Mouse (Mus musculus) embryo, embryonic 11 days (tissue): ENCODE measurements around the gene Ly6g6d.
"Not testable (repeated sequence)": the region's sequence is repeated elsewhere in the genome, so short reads cannot be mapped to it uniquely, and the experiment has no call there.

Experiments
- DNase-seq: peaks from one replicate; pipeline ENCODE4 v3.0.0-alpha.2; 2015

Gene Ly6g6d

GRCm38 (mm10) chr17:35045807-35046680 is 31.8 kb downstream of the Ly6g6d start:
- no peak for DNase-seq

GRCm38 (mm10) chr17:35044904-35045806 is 32.7 kb downstream of the Ly6g6d start:
- DNase-seq, result no peak

DNA sequence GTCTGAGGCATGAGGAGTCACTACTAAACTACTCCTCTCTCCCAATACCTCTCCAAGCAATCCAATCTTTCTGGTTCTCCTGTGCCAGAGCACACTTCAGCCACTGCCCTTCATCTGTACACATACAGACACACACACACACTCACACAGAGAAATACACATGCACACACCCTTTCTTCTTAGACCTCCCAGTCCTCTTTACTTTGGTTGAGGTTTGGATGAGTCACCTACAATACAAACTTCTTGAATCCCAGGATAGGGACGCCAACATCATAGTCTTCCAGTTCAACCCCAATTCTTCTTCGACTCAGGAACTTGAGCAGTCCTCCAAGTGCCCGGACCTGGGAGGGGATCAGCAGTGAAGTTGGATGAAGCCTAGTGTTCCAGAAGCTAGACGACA is 34.1 kb downstream of the Ly6g6d start:
- no peak for DNase-seq

DNA sequence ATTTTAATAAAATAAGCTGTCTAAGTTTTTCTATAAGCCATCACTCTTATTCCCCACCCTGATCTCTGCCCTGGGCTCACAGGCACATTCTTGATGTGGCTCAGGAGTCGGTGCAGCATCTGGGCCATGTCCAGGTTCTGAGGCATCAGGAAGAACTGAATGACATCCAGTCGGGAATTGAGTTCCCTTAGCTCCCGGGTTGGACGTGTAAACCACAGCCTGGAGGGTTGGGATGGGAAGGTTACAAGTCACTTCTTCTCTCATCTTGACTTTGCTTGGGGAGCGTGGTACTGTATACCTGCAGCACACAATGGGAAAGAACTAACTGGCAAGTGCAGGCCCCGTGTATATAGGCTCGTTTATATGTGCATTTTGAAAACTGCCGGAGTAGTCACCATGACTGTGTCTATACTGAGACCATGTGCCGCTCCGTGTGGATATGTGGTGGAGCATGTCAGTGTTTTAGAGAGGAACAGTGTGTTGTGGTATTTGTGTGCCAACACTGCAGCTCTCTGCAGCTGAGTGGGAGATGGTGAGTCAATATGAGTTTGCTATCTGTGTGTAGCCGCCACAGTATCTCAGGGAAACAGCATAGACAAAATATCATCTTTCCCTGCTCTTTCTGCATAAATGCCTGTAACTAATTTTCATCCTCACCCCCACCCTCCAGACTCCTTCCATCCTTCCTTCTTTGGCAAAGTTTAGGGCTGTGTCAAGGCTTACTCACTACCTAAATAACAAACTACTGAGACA is 38.6 kb downstream of the Ly6g6d start:
- no peak for DNase-seq

- no peak for DNase-seq
Observed at GRCm38 (mm10) chr17:35034896-35035295, 43.0 kb downstream of the Ly6g6d start.

DNA sequence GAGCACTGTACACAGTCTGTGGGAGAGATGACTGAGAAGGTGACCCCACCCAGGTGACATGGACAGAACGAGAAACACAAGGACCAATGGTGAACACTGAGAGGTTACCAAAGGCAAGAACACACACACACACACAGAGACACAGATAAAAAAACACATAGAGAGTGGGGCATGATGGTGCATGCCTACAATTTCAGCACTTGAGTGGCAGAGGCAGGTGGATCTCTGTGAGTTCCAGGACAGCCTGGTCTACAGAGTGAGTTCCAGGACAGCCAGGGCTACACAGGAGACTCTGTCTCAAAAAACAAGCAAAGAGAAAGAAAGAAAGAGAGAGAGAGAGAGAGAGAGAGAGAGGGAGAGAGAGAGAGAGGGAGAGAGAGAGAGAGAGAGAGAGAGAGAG is 44.2 kb downstream of the Ly6g6d start:
- DNase-seq, result not testable (repeated sequence)

DNA sequence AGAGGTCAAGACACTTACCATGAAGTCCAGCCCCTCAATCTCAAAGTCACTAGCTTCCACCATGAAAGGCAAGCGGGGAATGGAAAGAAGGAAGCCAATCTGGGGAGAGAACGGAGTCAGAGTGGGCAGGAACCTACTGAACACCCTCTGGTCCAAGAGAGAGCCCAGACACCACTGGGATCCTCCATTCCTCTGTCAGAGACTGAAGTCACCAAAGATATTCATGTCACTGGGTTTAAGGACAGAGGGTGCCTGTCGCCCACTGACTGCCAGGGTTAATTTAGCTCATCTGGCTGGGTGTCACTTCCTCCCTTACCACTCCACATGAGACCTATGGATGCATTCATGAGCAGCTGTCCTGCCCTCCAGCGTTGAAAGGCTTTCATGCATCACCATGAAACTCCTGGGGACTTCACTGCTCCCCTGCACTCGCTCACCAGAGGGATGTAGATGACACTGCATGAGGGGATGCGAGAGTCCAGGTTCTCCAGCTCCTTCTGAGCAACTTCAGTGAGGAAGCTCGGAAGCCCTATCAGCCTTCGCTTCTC is 45.5 kb downstream of the Ly6g6d start:
- DNase-seq, result no peak

GRCm38 (mm10) chr17:35031880-35032279 is 46.0 kb downstream of the Ly6g6d start:
- no peak for DNase-seq

DNA sequence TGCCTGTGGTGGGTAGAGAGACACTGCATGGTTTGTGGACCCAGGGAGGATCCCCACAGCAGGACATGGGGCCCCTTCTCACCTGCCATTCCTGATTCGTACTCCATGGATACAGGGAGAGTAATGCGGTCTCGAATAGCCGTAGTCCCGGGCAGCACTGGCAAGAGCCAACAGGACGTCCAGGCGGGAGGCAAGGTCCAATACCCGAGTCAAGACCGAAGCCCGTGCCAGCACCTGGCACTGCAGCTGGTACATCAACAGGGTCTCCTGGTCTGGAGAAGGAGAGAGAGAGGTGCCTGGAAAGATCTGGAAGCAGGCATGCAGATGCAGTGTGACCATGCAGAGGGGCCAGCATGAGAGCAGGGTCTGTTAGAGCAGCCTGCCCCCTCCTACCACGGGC is 46.6 kb downstream of the Ly6g6d start:
- DNase-seq, result no peak

DNA sequence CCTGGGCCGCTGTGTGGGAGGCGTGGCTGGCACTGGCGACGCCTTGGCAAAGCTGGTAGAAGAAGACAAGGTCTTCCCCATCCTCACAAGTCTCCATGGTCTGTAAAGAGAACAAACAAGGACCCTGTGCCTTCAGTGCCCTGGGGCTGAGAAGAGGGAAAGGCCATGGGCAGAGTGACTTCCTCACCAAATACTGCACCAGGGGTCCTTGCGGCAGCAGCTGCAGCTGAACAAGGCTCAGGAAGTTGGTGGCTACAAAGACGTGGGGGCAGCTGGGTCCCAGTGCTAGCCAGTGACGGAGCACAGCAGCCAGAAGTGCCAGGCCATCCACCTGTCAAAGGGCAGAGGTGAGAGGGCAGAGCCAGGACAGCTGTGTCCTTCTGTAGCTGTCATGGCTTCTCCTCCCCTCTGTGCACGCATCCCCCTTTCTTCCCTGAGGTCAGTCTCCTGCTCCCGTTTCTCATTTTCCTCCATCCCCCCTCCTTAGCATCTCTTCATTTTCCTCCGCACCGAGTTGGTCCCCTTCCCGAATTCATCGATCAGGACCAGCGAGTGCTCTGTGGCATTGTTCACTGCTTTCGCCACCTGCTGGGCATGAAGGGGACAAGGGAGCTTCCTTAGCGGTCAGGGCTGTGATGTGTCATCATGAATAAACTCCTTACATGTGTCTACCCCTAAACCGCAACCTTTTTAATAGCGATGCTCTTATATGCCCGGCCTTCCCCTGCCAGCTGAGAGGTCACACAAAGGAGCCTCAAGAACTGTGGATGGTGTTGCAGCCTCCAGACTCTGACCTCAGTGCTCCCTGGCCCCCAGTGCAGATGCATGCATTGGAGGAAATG is 48.0 kb downstream of the Ly6g6d start:
- peak; percentile 66 for DNase-seq

- no peak for DNase-seq
Observed at GRCm38 (mm10) chr17:35028315-35028714, 49.5 kb downstream of the Ly6g6d start.

- peak; percentile 44 for DNase-seq
Observed at GRCm38 (mm10) chr17:35027277-35028068, 50.4 kb downstream of the Ly6g6d start, which contains the start of gene Sapcd1. Gene Sapcd1, minus strand, starts transcription at chr17:35028016.

DNA sequence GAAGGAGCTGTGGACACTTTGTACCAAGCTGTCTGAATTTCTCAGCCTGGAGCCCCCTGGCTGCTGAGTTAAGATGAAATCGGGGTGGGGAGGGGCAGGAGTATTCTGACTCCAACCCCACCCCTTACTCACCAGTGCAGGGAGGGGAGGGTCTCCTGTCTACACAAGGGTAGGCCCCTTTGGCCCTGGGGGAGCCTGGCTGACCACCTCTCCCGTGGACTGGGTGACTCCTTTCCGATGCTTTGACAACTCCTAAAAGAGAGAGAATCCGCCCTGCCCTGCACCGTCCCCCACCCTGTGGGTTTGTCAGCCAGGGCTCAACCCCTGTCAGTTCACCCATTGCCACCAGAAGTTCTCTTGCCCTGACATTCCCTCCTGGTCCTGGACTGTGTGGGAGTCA is 51.7 kb downstream of the Ly6g6d start:
- DNase-seq, result no peak

GRCm38 (mm10) chr17:35024691-35025488 is 53.0 kb downstream of the Ly6g6d start:
- DNase-seq, result no peak

- no peak for DNase-seq
Observed at GRCm38 (mm10) chr17:35024261-35024660, 53.6 kb downstream of the Ly6g6d start.

DNA sequence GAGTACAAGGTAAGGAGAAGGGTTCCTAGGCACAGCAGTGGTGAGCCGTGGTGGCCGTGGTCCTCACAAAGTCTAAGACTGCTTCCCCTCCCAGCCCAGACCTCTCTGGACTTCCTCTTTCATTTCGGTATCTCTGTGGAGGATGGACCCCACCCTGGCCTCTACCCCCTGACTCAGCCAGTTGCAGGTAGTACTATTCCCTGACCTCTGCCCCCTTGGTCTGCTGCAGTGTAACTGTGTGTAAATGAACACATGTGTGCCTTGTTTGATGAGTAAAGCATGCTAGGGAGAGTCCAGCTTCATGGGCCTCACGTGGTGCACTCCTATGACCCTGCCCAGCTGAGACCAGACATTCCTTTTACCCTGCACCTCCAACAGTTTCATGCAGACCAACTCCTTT is 54.1 kb downstream of the Ly6g6d start:
- no peak for DNase-seq

GRCm38 (mm10) chr17:35023221-35023620 is 54.6 kb downstream of the Ly6g6d start:
- no peak for DNase-seq

DNA sequence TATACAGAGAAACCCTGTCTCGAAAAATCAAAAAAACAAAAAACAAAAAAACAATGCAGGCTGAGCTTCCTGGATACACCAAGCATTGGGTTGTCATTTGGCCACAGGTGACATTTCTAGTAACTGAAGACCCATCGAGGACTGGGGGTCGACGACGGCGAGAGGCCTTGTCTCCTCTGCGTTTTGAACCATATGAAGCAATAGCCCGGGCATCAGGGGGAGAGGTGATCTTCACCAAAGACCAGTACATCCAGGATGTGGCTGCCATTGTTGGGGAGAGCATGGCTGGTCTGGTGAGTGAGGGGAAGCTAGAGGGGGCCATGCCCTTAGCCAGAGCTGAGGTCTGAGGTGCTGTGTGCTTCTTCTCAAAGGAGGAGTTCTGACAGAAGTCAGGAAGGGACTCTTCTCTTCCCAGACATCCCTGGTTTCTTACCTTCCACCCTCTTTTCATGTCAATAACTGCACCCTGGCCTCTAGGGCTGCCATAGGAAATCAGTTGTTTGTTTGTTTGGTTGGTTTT is 55.3 kb downstream of the Ly6g6d start:
- no peak for DNase-seq

- no peak for DNase-seq
Observed at GRCm38 (mm10) chr17:35021842-35022477, 55.9 kb downstream of the Ly6g6d start.
